Mouse (Mus musculus): ENCODE data around the gene Frem2. TPM values are rescaled to one million over a fixed set of nuclear protein-coding genes. Genes with fewer than 3 reads are reported as not detected.

Frem2 gene
- polyA plus RNA-seq, 1 experiment from 2014 or later: 3.6 TPM

GRCm38 (mm10) chr3:53558230-53558629 is 98.9 kb downstream of the Frem2 start:
- no peak overlapping the region for H3K9ac ChIP-seq (ENCODE audit: low read depth, low read length)
- no peak overlapping the region for H3K4me2 ChIP-seq
- DNase-seq (ENCODE audit: low spot score): no peak
- peaks cover 2% of the 10 kb centered on the region; the same call in 1 of the 2 replicates for H3K4me1 ChIP-seq (replicated peaks; ENCODE audit: control insufficient read depth, insufficient read depth, low read length)
- no peak overlapping the region for H3K27ac ChIP-seq (ENCODE audit: low read depth, low read length)
- no peaks in the 10 kb centered on the region for H3K9me3 ChIP-seq (ENCODE audit: control insufficient read depth, low read length)
- no peak for ATAC-seq (replicated peaks; ENCODE audit: low FRiP score)
- 72% methylated on average over 9 of the region's 9 CpGs for WGBS
- no peaks in the 10 kb centered on the region for H3K36me3 ChIP-seq (ENCODE audit: control insufficient read depth, insufficient read depth, low read length)
- H3K4me3 ChIP-seq (ENCODE audit: low read depth, low read length): no peak overlapping the region
- H3K27me3 ChIP-seq (replicated peaks; ENCODE audit: control insufficient read depth, insufficient read depth, low read length): no peaks in the 10 kb centered on the region

- Histone ChIP-seq H3K9ac (ENCODE audit: low read depth, low read length) (no peak overlapping the region), H3K4me3 (ENCODE audit: low read depth, low read length) (no peak overlapping the region), H3K9me3 (ENCODE audit: control insufficient read depth, low read length) (no peaks in the 10 kb centered on the region), H3K27me3 (replicated peaks; ENCODE audit: control insufficient read depth, insufficient read depth, low read length) (no peaks in the 10 kb centered on the region), H3K4me1 (replicated peaks; ENCODE audit: control insufficient read depth, insufficient read depth, low read length) (peaks cover 2% of the 10 kb centered on the region; the same call in 1 of the 2 replicates), H3K27ac (ENCODE audit: low read depth, low read length) (no peak overlapping the region), H3K4me2 (no peak overlapping the region), H3K36me3 (ENCODE audit: control insufficient read depth, insufficient read depth, low read length) (no peaks in the 10 kb centered on the region)
- DNase-seq (ENCODE audit: low spot score): no peak
- 77% methylated on average over 16 of the region's 16 CpGs for WGBS
- ATAC-seq (replicated peaks; ENCODE audit: low FRiP score): no peak
Observed at GRCm38 (mm10) chr3:53557388-53558214, 99.6 kb downstream of the Frem2 start.

- no peaks in the 10 kb centered on the region for H3K9me3 ChIP-seq (ENCODE audit: control insufficient read depth, low read length)
- 60% methylated on average over 10 of the region's 10 CpGs for WGBS
- H3K9ac ChIP-seq (ENCODE audit: low read depth, low read length): no peak overlapping the region
- H3K4me2 ChIP-seq: no peak overlapping the region
- no peaks in the 10 kb centered on the region for H3K27me3 ChIP-seq (replicated peaks; ENCODE audit: control insufficient read depth, insufficient read depth, low read length)
- no peaks in the 10 kb centered on the region for H3K4me1 ChIP-seq (replicated peaks; ENCODE audit: control insufficient read depth, insufficient read depth, low read length)
- H3K36me3 ChIP-seq (ENCODE audit: control insufficient read depth, insufficient read depth, low read length): no peaks in the 10 kb centered on the region
- H3K4me3 ChIP-seq (ENCODE audit: low read depth, low read length): no peak overlapping the region
- H3K27ac ChIP-seq (ENCODE audit: low read depth, low read length): no peak overlapping the region
- ATAC-seq (replicated peaks; ENCODE audit: low FRiP score) (no peak), DNase-seq (ENCODE audit: low spot score) (no peak)
Observed at GRCm38 (mm10) chr3:53555031-53555952, 101.9 kb downstream of the Frem2 start.

GRCm38 (mm10) chr3:53552691-53553090 is 104.5 kb downstream of the Frem2 start:
- H3K4me2 ChIP-seq: no peak overlapping the region
- no peak overlapping the region for H3K27ac ChIP-seq (ENCODE audit: low read depth, low read length)
- H3K9me3 ChIP-seq (ENCODE audit: control insufficient read depth, low read length): no peaks in the 10 kb centered on the region
- ATAC-seq (replicated peaks; ENCODE audit: low FRiP score): no peak
- no peaks in the 10 kb centered on the region for H3K27me3 ChIP-seq (replicated peaks; ENCODE audit: control insufficient read depth, insufficient read depth, low read length)
- no peak for DNase-seq (ENCODE audit: low spot score)
- H3K36me3 ChIP-seq (ENCODE audit: control insufficient read depth, insufficient read depth, low read length): no peaks in the 10 kb centered on the region
- H3K4me1 ChIP-seq (replicated peaks; ENCODE audit: control insufficient read depth, insufficient read depth, low read length): no peaks in the 10 kb centered on the region
- 56% methylated on average over 7 of the region's 7 CpGs for WGBS
- H3K4me3 ChIP-seq (ENCODE audit: low read depth, low read length): no peak overlapping the region
- no peak overlapping the region for H3K9ac ChIP-seq (ENCODE audit: low read depth, low read length)

- H3K9ac ChIP-seq (ENCODE audit: low read depth, low read length): no peak overlapping the region
- H3K4me1 ChIP-seq (replicated peaks; ENCODE audit: control insufficient read depth, insufficient read depth, low read length): no peaks in the 10 kb centered on the region
- ATAC-seq (replicated peaks; ENCODE audit: low FRiP score): no peak
- H3K4me3 ChIP-seq (ENCODE audit: low read depth, low read length): no peak overlapping the region
- WGBS: 75% methylated on average over 6 of the region's 6 CpGs
- H3K27me3 ChIP-seq (replicated peaks; ENCODE audit: control insufficient read depth, insufficient read depth, low read length): no peaks in the 10 kb centered on the region
- no peaks in the 10 kb centered on the region; the same call in 1 of the 2 replicates for H3K36me3 ChIP-seq (ENCODE audit: control insufficient read depth, insufficient read depth, low read length)
- no peak for DNase-seq (ENCODE audit: low spot score)
- no peak overlapping the region for H3K4me2 ChIP-seq
- no peaks in the 10 kb centered on the region for H3K9me3 ChIP-seq (ENCODE audit: control insufficient read depth, low read length)
- no peak overlapping the region for H3K27ac ChIP-seq (ENCODE audit: low read depth, low read length)
Observed at GRCm38 (mm10) chr3:53532091-53532490, 125.1 kb downstream of the Frem2 start.

- H3K27me3 ChIP-seq (replicated peaks; ENCODE audit: control insufficient read depth, insufficient read depth, low read length): no peaks in the 10 kb centered on the region
- no peaks in the 10 kb centered on the region for H3K4me1 ChIP-seq (replicated peaks; ENCODE audit: control insufficient read depth, insufficient read depth, low read length)
- 74% methylated on average over 6 of the region's 6 CpGs for WGBS
- no peak overlapping the region for H3K27ac ChIP-seq (ENCODE audit: low read depth, low read length)
- no peaks in the 10 kb centered on the region for H3K9me3 ChIP-seq (ENCODE audit: control insufficient read depth, low read length)
- no peak overlapping the region for H3K4me3 ChIP-seq (ENCODE audit: low read depth, low read length)
- H3K4me2 ChIP-seq: no peak overlapping the region
- no peaks in the 10 kb centered on the region for H3K36me3 ChIP-seq (ENCODE audit: control insufficient read depth, insufficient read depth, low read length)
- no peak for DNase-seq (ENCODE audit: low spot score)
- ATAC-seq (replicated peaks; ENCODE audit: low FRiP score): no peak
- H3K9ac ChIP-seq (ENCODE audit: low read depth, low read length): no peak overlapping the region
Observed at GRCm38 (mm10) chr3:53530305-53530704, 126.8 kb downstream of the Frem2 start.

- Histone ChIP-seq H3K4me2 (peak overlapping the region; percentile 48), H3K27me3 (replicated peaks; ENCODE audit: control insufficient read depth, insufficient read depth, low read length) (no peaks in the 10 kb centered on the region), H3K4me3 (ENCODE audit: low read depth, low read length) (peak overlapping the region; percentile 25), H3K4me1 (replicated peaks; ENCODE audit: control insufficient read depth, insufficient read depth, low read length) (no peaks in the 10 kb centered on the region), H3K27ac (ENCODE audit: low read depth, low read length) (no peak overlapping the region), H3K9me3 (ENCODE audit: control insufficient read depth, low read length) (no peaks in the 10 kb centered on the region), H3K36me3 (ENCODE audit: control insufficient read depth, insufficient read depth, low read length) (no peaks in the 10 kb centered on the region), H3K9ac (ENCODE audit: low read depth, low read length) (no peak overlapping the region)
- no peak for ATAC-seq (replicated peaks; ENCODE audit: low FRiP score)
- 12% methylated on average over 21 of the region's 21 CpGs for WGBS
- peak; percentile 75 for DNase-seq (ENCODE audit: low spot score)
Observed at GRCm38 (mm10) chr3:53525737-53526136, 131.4 kb downstream of the Frem2 start.

- Histone ChIP-seq H3K36me3 (ENCODE audit: control insufficient read depth, insufficient read depth, low read length) (no peaks in the 10 kb centered on the region), H3K27ac (ENCODE audit: low read depth, low read length) (no peak overlapping the region), H3K4me2 (no peak overlapping the region)
Observed at GRCm38 (mm10) chr3:53522794-53523193, 134.4 kb downstream of the Frem2 start.

More at GRCm38 (mm10) chr3:53522794-53523193, 134.4 kb downstream of the Frem2 start:
- WGBS: 87% methylated on average over 10 of the region's 10 CpGs
- Histone ChIP-seq H3K4me3 (ENCODE audit: low read depth, low read length) (no peak overlapping the region), H3K27me3 (replicated peaks; ENCODE audit: control insufficient read depth, insufficient read depth, low read length) (no peaks in the 10 kb centered on the region), H3K9ac (ENCODE audit: low read depth, low read length) (no peak overlapping the region), H3K4me1 (replicated peaks; ENCODE audit: control insufficient read depth, insufficient read depth, low read length) (no peaks in the 10 kb centered on the region), H3K9me3 (ENCODE audit: control insufficient read depth, low read length) (no peaks in the 10 kb centered on the region)
- ATAC-seq (replicated peaks; ENCODE audit: low FRiP score) (no peak), DNase-seq (ENCODE audit: low spot score) (no peak)

All from liver, embryonic 11.5 days (tissue).